Mouse (Mus musculus) intestine, embryonic 16.5 days (tissue): ENCODE results near the gene Prap1. TPM values are rescaled to one million over a fixed set of nuclear protein-coding genes. Genes with fewer than 3 reads are reported as not detected.
A peak's percentile ranks its signal among the peaks of the same experiment; 100 is the strongest.

Source experiments
- ATAC-seq: fragments of 200-750 bp; cut with Nextera tagmentation; 2 replicates; pipeline ENCODE4 v1.8.0; 2017; ENCODE audit warnings: moderate TSS enrichment, moderate library complexity
- H3K27ac ChIP-seq: fragments of 300-500 bp; sonication (generic); 2 replicates; pipeline ENCODE4 v1.5.1; 2014; ENCODE audit warnings: mild to moderate bottlenecking, low read length
- H3K27me3 ChIP-seq: fragments of 300-500 bp; sonication (generic); replicated peaks from 2 replicates; pipeline ENCODE4 v1.6.1; 2014; ENCODE audit warnings: low read length, control low read depth, mixed read lengths; ENCODE audit not compliant: control insufficient read depth, insufficient read depth
- H3K36me3 ChIP-seq: fragments of 300-500 bp; sonication (generic); 2 replicates; pipeline ENCODE4 v1.6.1; 2014; ENCODE audit warnings: low read length, control low read depth; ENCODE audit not compliant: control insufficient read depth, insufficient read depth
- H3K4me1 ChIP-seq: fragments of 300-500 bp; sonication (generic); 2 replicates; pipeline ENCODE4 v1.6.1; 2014; ENCODE audit warnings: low read length, control low read depth, mixed read lengths; ENCODE audit not compliant: control insufficient read depth, insufficient read depth
- H3K4me2 ChIP-seq: fragments of 300-500 bp; sonication (generic); 2 replicates; pipeline ENCODE4 v1.6.1; 2014; ENCODE audit warnings: low read depth, low read length, control low read depth
- H3K4me3 ChIP-seq: fragments of 300-500 bp; sonication (generic); 2 replicates; pipeline ENCODE4 v1.5.1; 2014; ENCODE audit warnings: mild to moderate bottlenecking, low read length
- H3K9ac ChIP-seq: fragments of 300-500 bp; sonication (generic); 2 replicates; pipeline ENCODE4 v1.6.1; 2014; ENCODE audit warnings: low read depth, low read length
- H3K9me3 ChIP-seq: fragments of 300-500 bp; sonication (generic); 2 replicates; pipeline ENCODE4 v1.6.1; 2016; ENCODE audit warnings: low read length, control low read depth; ENCODE audit not compliant: control insufficient read depth
- WGBS: fragments of 180-500 bp; shearing (Covaris S2); extraction: QIAGEN DNeasy Blood & Tissue Kit; methylation state at CpG from one replicate; pipeline ENCODE4 v1.1.7; 2014; 5-methylcytosine and 5-hydroxymethylcytosine counted together
- polyA plus RNA-seq: library from polyadenylated mRNA; unstranded; fragments of >200 nt; fragmentation: Nextera tagmentation; extraction: Ambion mirVana; gene quantifications from 2 replicates; pipeline ENCODE4 v1.2.1, GENCODE M21; 2015

Gene Prap1
- polyA plus RNA-seq, 1 experiment from 2014 or later, result 902 TPM

- Histone ChIP-seq H3K27ac (no peak overlapping the region), H3K36me3 (no peaks in the 10 kb centered on the region), H3K4me1 (no peaks in the 10 kb centered on the region; the same call in none of the 2 replicates), H3K4me3 (no peak overlapping the region), H3K9ac (no peak overlapping the region), H3K9me3 (no peaks in the 10 kb centered on the region), H3K4me2 (no peak overlapping the region), H3K27me3 (peaks cover 78% of the 10 kb centered on the region)
- no peak for ATAC-seq
- WGBS, result 43% methylated on average over 4 of the region's 4 CpGs
Observed at GRCm38 (mm10) chr7:140059601-140060000, 33.6 kb upstream of the Prap1 start.

DNA sequence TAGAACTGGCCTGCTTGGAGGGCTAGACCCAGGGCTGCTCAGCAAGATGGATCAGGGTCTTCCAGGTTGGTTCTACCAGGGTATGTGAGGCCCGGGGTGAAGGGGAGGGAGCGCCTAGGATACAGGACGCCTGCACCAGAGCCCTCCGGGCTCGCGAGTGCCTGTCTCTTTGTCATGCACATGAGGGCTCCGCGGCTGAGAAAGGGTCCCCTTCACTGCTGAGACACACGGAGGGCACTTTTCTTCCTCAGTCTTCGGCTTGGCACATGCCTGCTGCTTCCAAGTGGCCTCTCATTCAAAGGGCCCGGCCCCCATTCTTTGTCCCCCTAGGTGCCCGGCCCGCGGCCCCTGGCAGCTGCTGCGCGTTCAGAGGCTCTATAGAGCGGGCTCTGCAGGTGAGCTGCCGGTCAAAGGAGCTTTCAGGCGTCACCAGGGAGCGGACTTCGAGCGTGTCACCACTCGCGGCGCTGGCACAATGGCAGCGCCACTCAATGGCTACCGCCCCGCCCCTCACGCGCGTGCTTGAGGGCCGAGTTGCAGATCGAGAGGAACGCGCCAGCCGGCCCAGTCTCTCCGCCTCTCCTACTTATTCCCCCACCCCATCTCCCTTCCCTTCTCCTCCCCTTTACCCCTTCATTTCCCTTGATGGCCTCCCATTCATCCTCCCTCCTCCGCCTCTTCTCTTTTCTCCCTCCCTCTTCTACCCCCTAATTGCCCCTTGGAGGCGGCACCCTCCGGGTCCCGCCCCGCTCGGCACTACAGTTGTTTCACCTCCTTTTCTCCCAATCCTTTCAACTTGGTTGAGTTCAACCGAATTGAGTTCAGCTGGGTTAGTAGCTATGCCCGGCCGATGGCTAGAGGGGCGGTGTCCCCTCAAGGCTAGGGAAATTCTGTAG, 32.0 kb upstream of the Prap1 start:
- peak; percentile 34 for ATAC-seq
- peaks cover 75% of the 10 kb centered on the region for H3K27me3 ChIP-seq
- peak overlapping the region; percentile 44 for H3K4me3 ChIP-seq
- H3K9ac ChIP-seq, result peak overlapping the region; percentile 39; the same call in 1 of the 2 replicates
- H3K36me3 ChIP-seq, result no peaks in the 10 kb centered on the region
- H3K27ac ChIP-seq, result no peak overlapping the region
- peak overlapping the region; percentile 82 for H3K4me2 ChIP-seq
- 2% methylated on average over 47 of the region's 47 CpGs for WGBS
- no peaks in the 10 kb centered on the region for H3K9me3 ChIP-seq
- no peaks in the 10 kb centered on the region; the same call in none of the 2 replicates for H3K4me1 ChIP-seq

DNA sequence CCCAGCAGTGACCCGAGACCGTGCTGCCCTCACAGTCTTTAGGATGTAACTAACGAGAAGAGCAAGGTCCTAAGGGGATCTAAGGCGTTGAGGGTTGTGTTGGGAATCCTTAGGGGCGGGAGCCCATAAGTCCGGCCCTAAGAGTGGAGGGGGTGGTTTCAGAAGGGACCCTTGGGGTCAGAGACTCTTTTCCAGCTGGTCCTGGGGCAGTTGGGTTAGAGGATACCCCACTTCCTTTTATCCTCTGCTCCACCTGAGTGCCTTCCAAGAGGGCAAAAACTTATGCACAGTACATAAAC, 31.4 kb upstream of the Prap1 start:
- H3K9ac ChIP-seq, result no peak overlapping the region
- H3K27me3 ChIP-seq, result peaks cover 74% of the 10 kb centered on the region
- H3K4me2 ChIP-seq, result peak overlapping the region; percentile 82; the same call in 1 of the 2 replicates
- WGBS, result 4% methylated on average over 6 of the region's 6 CpGs
- no peaks in the 10 kb centered on the region; the same call in none of the 2 replicates for H3K4me1 ChIP-seq
- no peak overlapping the region for H3K27ac ChIP-seq
- H3K9me3 ChIP-seq, result no peaks in the 10 kb centered on the region
- peak overlapping the region; percentile 44 for H3K4me3 ChIP-seq
- H3K36me3 ChIP-seq, result no peaks in the 10 kb centered on the region
- 0 out of 2 replicates have a peak, but pooled peaks have one; percentile 8 for ATAC-seq

DNA sequence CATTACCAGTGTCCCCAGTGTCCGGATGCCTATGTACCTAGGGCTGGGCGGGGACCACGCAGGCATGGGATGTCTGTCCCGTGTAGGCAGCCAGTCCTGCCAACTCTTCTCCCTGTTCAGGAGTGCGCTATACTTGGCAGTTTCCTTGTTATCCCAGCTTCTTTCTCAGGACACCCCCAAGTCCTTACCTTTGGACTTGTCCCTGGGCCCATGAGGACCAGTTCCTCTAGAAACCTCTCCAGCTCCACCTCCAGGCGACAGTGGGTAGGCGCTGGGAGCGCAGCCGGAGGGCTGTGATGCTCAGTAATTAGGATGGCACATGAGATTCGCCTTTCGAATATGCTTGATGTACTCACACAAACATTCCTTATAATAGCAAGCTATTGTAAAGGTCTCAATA, 30.9 kb upstream of the Prap1 start:
- no peaks in the 10 kb centered on the region for H3K9me3 ChIP-seq
- H3K27ac ChIP-seq, result no peak overlapping the region
- H3K36me3 ChIP-seq, result no peaks in the 10 kb centered on the region
- H3K27me3 ChIP-seq, result peaks cover 70% of the 10 kb centered on the region
- WGBS, result 14% methylated on average over 11 of the region's 11 CpGs
- H3K4me2 ChIP-seq, result no peak overlapping the region
- H3K4me3 ChIP-seq, result no peak overlapping the region
- no peaks in the 10 kb centered on the region; the same call in none of the 2 replicates for H3K4me1 ChIP-seq
- ATAC-seq, result peak; percentile 69
- H3K9ac ChIP-seq, result no peak overlapping the region

DNA sequence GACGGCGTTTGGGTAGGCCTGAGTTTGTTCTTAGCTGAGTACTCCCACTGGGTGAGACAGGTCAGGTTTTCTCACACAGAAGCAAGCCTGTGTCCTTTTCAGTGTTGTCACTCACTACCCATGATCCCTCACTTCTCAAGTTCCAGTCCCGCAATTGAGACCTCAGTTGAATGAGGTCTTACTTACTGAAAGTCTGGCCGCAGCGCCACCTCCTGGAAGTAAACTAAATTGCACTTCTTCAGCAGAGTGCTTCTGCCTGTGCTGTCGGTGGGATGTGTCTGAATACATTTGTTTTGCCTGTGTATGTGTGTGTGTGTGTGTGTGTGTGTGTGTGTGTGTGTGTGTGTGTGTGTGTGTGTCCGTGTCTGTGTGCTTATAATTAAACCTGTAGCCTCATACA, 30.1 kb upstream of the Prap1 start:
- no peak overlapping the region for H3K4me2 ChIP-seq
- no peak overlapping the region for H3K4me3 ChIP-seq
- peaks cover 62% of the 10 kb centered on the region for H3K27me3 ChIP-seq
- no peaks in the 10 kb centered on the region for H3K36me3 ChIP-seq
- WGBS, result 20% methylated on average over 7 of the region's 7 CpGs
- no peaks in the 10 kb centered on the region for H3K9me3 ChIP-seq
- H3K9ac ChIP-seq, result no peak overlapping the region
- no peak for ATAC-seq
- H3K4me1 ChIP-seq, result no peaks in the 10 kb centered on the region; the same call in none of the 2 replicates
- no peak overlapping the region for H3K27ac ChIP-seq

- Histone ChIP-seq H3K27me3 (peaks cover 20% of the 10 kb centered on the region), H3K4me3 (no peak overlapping the region), H3K27ac (no peak overlapping the region), H3K4me2 (no peak overlapping the region), H3K9me3 (no peaks in the 10 kb centered on the region), H3K36me3 (no peaks in the 10 kb centered on the region), H3K9ac (no peak overlapping the region), H3K4me1 (no peaks in the 10 kb centered on the region; the same call in 1 of the 2 replicates)
- ATAC-seq, result no peak
- 58% methylated on average over 6 of the region's 6 CpGs for WGBS
Observed at GRCm38 (mm10) chr7:140067397-140067796, 25.8 kb upstream of the Prap1 start.

GRCm38 (mm10) chr7:140070042-140070711, 23.0 kb upstream of the Prap1 start:
- ATAC-seq, result 0 out of 2 replicates have a peak, but pooled peaks have one; percentile 28

DNA sequence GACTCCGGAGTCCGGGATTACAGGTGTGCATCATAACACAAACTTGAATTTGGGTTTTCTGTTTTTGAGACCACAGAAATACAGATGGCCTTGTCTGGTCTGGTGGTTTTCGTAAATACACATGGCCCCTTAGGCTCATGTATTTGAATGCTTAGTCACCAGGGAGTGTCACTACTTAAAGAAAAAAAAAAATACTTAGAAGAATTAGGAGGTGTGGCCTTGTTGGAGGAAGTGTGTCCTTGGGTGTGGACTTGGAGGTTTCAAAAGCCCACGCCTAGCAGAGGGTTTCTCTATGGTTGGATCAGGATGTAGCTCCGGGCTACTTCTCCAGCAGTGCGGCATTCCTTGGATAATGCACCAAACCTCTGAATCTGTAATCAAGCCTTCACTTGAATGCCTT, 15.5 kb upstream of the Prap1 start:
- WGBS, result 77% methylated on average over 6 of the region's 6 CpGs
- peaks cover 3% of the 10 kb centered on the region for H3K4me1 ChIP-seq
- no peak for ATAC-seq
- H3K27ac ChIP-seq, result no peak overlapping the region
- H3K9ac ChIP-seq, result no peak overlapping the region
- no peaks in the 10 kb centered on the region for H3K9me3 ChIP-seq
- H3K4me2 ChIP-seq, result no peak overlapping the region
- peaks cover 28% of the 10 kb centered on the region for H3K27me3 ChIP-seq
- no peak overlapping the region for H3K4me3 ChIP-seq
- no peaks in the 10 kb centered on the region for H3K36me3 ChIP-seq

More at GRCm38 (mm10) chr7:140070042-140070711, 23.0 kb upstream of the Prap1 start:
- peak overlapping the region; percentile 35 for H3K4me3 ChIP-seq
- no peaks in the 10 kb centered on the region for H3K27me3 ChIP-seq
- no peaks in the 10 kb centered on the region for H3K9me3 ChIP-seq
- peak overlapping the region; percentile 47 for H3K4me2 ChIP-seq
- H3K4me1 ChIP-seq, result no peaks in the 10 kb centered on the region; the same call in 1 of the 2 replicates
- H3K27ac ChIP-seq, result no peak overlapping the region
- H3K9ac ChIP-seq, result peak overlapping the region; percentile 54
- H3K36me3 ChIP-seq, result no peaks in the 10 kb centered on the region
- WGBS, result 31% methylated on average over 39 of the region's 39 CpGs

GRCm38 (mm10) chr7:140078711-140079110, 14.5 kb upstream of the Prap1 start:
- H3K9ac ChIP-seq, result no peak overlapping the region
- ATAC-seq, result no peak
- H3K27me3 ChIP-seq, result peaks cover 28% of the 10 kb centered on the region

More at GRCm38 (mm10) chr7:140078711-140079110, 14.5 kb upstream of the Prap1 start:
- no peaks in the 10 kb centered on the region for H3K36me3 ChIP-seq
- 5% methylated on average over 5 of the region's 5 CpGs for WGBS
- peaks cover 3% of the 10 kb centered on the region for H3K4me1 ChIP-seq
- no peak overlapping the region for H3K27ac ChIP-seq
- no peak overlapping the region for H3K4me3 ChIP-seq
- H3K4me2 ChIP-seq, result no peak overlapping the region
- no peaks in the 10 kb centered on the region for H3K9me3 ChIP-seq
